Mouse (Mus musculus): ENCODE data around the gene Utrn.

GRCm38 (mm10) chr10:12879313-12879695 is 10.1 kb upstream of the Utrn start:
- no peak for TF ChIP-seq KAT2A (IDR thresholded peaks at IDR 0.05; ENCODE audit: insufficient replicate concordance, low read length)
- no peak for TF ChIP-seq POLR2A (IDR thresholded peaks at IDR 0.05; ENCODE audit: low read depth, low read length)
- no peak for TF ChIP-seq BHLHE40 (IDR thresholded peaks at IDR 0.05; ENCODE audit: low read depth, low read length)
- no peak for TF ChIP-seq SMC3 (IDR thresholded peaks at IDR 0.05; ENCODE audit: low read depth, low read length)
- TF ChIP-seq CTCF (conservative IDR thresholded peaks at IDR 0.05 in 1 of 2, IDR thresholded peaks at IDR 0.05 in 1 of 2; ENCODE audit: low read depth in 2 of 2, low read length in 2 of 2): no peak
- TF ChIP-seq NRF1 (IDR thresholded peaks at IDR 0.05; ENCODE audit: low read depth, low read length): no peak
- TF ChIP-seq POLR2AphosphoS2 (IDR thresholded peaks at IDR 0.05; ENCODE audit: low read depth, low read length): no peak
- TF ChIP-seq RAD21 (IDR thresholded peaks at IDR 0.05; ENCODE audit: low read depth, low read length): no peak
- no peak for TF ChIP-seq MYC (IDR thresholded peaks at IDR 0.05; ENCODE audit: low read depth, low read length)
- no peak for TF ChIP-seq USF1 (IDR thresholded peaks at IDR 0.05; ENCODE audit: low read depth, low read length)
- TF ChIP-seq TBP (conservative IDR thresholded peaks at IDR 0.05; ENCODE audit: low read depth, low read length): no peak
- no peak for TF ChIP-seq IRF4 (IDR thresholded peaks at IDR 0.05; ENCODE audit: low read depth, low read length)
